Mouse (Mus musculus) midbrain, embryonic 12.5 days (tissue): ENCODE data around the gene Emb. TPM values are rescaled to one million over a fixed set of nuclear protein-coding genes. Genes with fewer than 3 reads are reported as not detected.

ENCODE experiments used
- ATAC-seq: fragments of 200-750 bp; cut with Nextera tagmentation; 2 replicates; pipeline ENCODE4 v1.8.0; 2017; ENCODE audit warnings: low read depth, moderate TSS enrichment, moderate library complexity; ENCODE audit not compliant: low FRiP score
- H3K27ac ChIP-seq: fragments of 300-500 bp; sonication (generic); replicated peaks from 2 replicates; pipeline ENCODE4 v1.5.1; 2016; ENCODE audit warnings: mild to moderate bottlenecking
- H3K27me3 ChIP-seq: fragments of 300-500 bp; sonication (generic); 2 replicates; pipeline ENCODE4 v1.6.1; 2016; ENCODE audit warnings: mild to moderate bottlenecking
- H3K36me3 ChIP-seq: fragments of 300-500 bp; sonication (generic); 2 replicates; pipeline ENCODE4 v1.6.1; 2016
- H3K4me1 ChIP-seq: fragments of 300-500 bp; sonication (generic); 2 replicates; pipeline ENCODE4 v1.6.1; 2016
- H3K4me2 ChIP-seq: fragments of 300-500 bp; sonication (generic); replicated peaks from 2 replicates; pipeline ENCODE4 v1.6.1; 2016; ENCODE audit warnings: mild to moderate bottlenecking, moderate library complexity
- H3K4me3 ChIP-seq: fragments of 300-500 bp; sonication (generic); 2 replicates; pipeline ENCODE4 v1.5.1; 2016; ENCODE audit warnings: mild to moderate bottlenecking
- H3K9ac ChIP-seq: fragments of 300-500 bp; sonication (generic); replicated peaks from 2 replicates; pipeline ENCODE4 v1.6.1; 2016; ENCODE audit warnings: mild to moderate bottlenecking, moderate library complexity
- H3K9me3 ChIP-seq: fragments of 300-500 bp; sonication (generic); 2 replicates; pipeline ENCODE4 v1.6.1; 2016; ENCODE audit warnings: mild to moderate bottlenecking
- WGBS: fragments of 180-500 bp; shearing (Covaris S2); methylation state at CpG from one replicate; pipeline ENCODE4 v1.1.7; 2016; 5-methylcytosine and 5-hydroxymethylcytosine counted together
- polyA plus RNA-seq: library from polyadenylated mRNA; unstranded; fragments of >200 nt; fragmentation: Nextera tagmentation; extraction: Ambion mirVana; gene quantifications from 2 replicates; pipeline ENCODE4 v1.2.1, GENCODE M21; 2016

The Emb gene
- polyA plus RNA-seq, 1 experiment from 2014 or later: 23.4 TPM

GRCm38 (mm10) chr13:117223125-117223524, 14.8 kb downstream of the Emb start:
- H3K9me3 ChIP-seq: no peaks in the 10 kb centered on the region
- H3K27ac ChIP-seq: no peak overlapping the region
- no peak overlapping the region for H3K4me3 ChIP-seq
- H3K9ac ChIP-seq: no peak overlapping the region
- no peak for ATAC-seq
- no peak overlapping the region for H3K4me2 ChIP-seq
- H3K27me3 ChIP-seq: peaks cover 6% of the 10 kb centered on the region
- H3K4me1 ChIP-seq: peaks cover 19% of the 10 kb centered on the region
- 52% methylated on average over 5 of the region's 5 CpGs for WGBS
- H3K36me3 ChIP-seq: no peaks in the 10 kb centered on the region

DNA sequence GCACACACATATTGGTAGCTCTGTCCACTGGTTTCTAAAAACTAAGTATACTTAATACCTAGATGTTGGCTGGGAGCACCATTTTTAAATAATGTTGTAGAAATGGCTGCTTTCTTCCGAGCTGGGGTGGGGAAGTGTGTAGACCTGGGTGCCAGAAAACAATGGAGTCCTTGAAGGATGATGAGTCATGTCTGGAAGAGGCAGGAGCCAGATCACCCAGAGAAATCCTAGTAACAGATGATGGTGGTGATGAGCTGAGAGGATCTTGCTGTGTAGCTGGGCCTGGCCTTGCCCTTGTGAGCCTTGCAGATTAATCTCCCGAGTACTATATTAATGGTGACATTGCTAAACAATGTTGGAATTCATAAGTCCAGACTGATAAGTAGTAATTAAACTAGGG, 16.6 kb downstream of the Emb start:
- 85% methylated on average over 2 of the region's 2 CpGs for WGBS

GRCm38 (mm10) chr13:117225561-117225960, 17.2 kb downstream of the Emb start:
- WGBS: 84% methylated on average over 6 of the region's 6 CpGs
- Histone ChIP-seq H3K9me3 (no peaks in the 10 kb centered on the region), H3K4me1 (peaks cover 12% of the 10 kb centered on the region), H3K27ac (no peak overlapping the region), H3K27me3 (peaks cover 3% of the 10 kb centered on the region; the same call in 1 of the 2 replicates), H3K4me2 (no peak overlapping the region), H3K9ac (no peak overlapping the region), H3K36me3 (no peaks in the 10 kb centered on the region), H3K4me3 (no peak overlapping the region)
- no peak for ATAC-seq

More for the DNA sequence above, 16.6 kb downstream of the Emb start:
- Histone ChIP-seq H3K9me3 (no peaks in the 10 kb centered on the region), H3K36me3 (no peaks in the 10 kb centered on the region), H3K9ac (no peak overlapping the region), H3K27me3 (peaks cover 3% of the 10 kb centered on the region; the same call in 1 of the 2 replicates), H3K4me1 (peaks cover 17% of the 10 kb centered on the region), H3K4me2 (no peak overlapping the region), H3K27ac (no peak overlapping the region), H3K4me3 (no peak overlapping the region)
- no peak for ATAC-seq

GRCm38 (mm10) chr13:117230371-117231110, 22.2 kb downstream of the Emb start:
- 86% methylated on average over 6 of the region's 6 CpGs for WGBS
- H3K9me3 ChIP-seq: no peaks in the 10 kb centered on the region
- H3K36me3 ChIP-seq: no peaks in the 10 kb centered on the region
- no peak overlapping the region for H3K27ac ChIP-seq
- H3K4me3 ChIP-seq: no peak overlapping the region
- no peaks in the 10 kb centered on the region for H3K27me3 ChIP-seq
- no peak overlapping the region for H3K4me2 ChIP-seq
- H3K9ac ChIP-seq: no peak overlapping the region
- peaks cover 3% of the 10 kb centered on the region for H3K4me1 ChIP-seq
- no peak for ATAC-seq

DNA sequence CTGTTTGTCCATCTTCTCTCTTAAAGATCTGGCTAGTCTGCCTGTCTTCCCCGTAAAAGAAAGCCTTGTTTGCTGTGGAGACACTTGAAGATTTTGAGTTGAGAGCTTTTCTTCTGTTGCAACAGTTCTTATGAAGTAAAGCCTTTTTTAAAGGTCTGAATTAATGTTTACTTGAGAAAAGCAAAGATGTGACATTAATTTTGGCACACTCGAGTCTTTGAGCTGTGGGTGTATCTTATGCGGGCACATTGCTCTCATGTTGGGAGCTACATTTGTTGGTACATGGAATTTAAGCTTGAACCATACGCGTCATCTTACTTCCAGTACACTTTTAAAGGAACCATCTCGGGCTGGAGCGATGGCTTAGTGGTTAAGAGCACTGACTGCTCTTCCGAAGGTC, 25.5 kb downstream of the Emb start:
- no peak overlapping the region for H3K4me3 ChIP-seq
- H3K4me1 ChIP-seq: peaks cover 14% of the 10 kb centered on the region
- no peak for ATAC-seq
- H3K27me3 ChIP-seq: no peaks in the 10 kb centered on the region
- H3K9me3 ChIP-seq: no peaks in the 10 kb centered on the region
- H3K4me2 ChIP-seq: no peak overlapping the region
- H3K36me3 ChIP-seq: no peaks in the 10 kb centered on the region
- no peak overlapping the region for H3K9ac ChIP-seq
- H3K27ac ChIP-seq: no peak overlapping the region
- 91% methylated on average over 8 of the region's 8 CpGs for WGBS

- Histone ChIP-seq H3K9ac (no peak overlapping the region), H3K4me1 (peaks cover 14% of the 10 kb centered on the region), H3K27ac (no peak overlapping the region), H3K36me3 (no peaks in the 10 kb centered on the region), H3K4me3 (no peak overlapping the region), H3K9me3 (no peaks in the 10 kb centered on the region), H3K4me2 (no peak overlapping the region), H3K27me3 (no peaks in the 10 kb centered on the region)
- ATAC-seq: no peak
- 78% methylated on average over 7 of the region's 7 CpGs for WGBS
Observed at GRCm38 (mm10) chr13:117234486-117234885, 26.1 kb downstream of the Emb start.

DNA sequence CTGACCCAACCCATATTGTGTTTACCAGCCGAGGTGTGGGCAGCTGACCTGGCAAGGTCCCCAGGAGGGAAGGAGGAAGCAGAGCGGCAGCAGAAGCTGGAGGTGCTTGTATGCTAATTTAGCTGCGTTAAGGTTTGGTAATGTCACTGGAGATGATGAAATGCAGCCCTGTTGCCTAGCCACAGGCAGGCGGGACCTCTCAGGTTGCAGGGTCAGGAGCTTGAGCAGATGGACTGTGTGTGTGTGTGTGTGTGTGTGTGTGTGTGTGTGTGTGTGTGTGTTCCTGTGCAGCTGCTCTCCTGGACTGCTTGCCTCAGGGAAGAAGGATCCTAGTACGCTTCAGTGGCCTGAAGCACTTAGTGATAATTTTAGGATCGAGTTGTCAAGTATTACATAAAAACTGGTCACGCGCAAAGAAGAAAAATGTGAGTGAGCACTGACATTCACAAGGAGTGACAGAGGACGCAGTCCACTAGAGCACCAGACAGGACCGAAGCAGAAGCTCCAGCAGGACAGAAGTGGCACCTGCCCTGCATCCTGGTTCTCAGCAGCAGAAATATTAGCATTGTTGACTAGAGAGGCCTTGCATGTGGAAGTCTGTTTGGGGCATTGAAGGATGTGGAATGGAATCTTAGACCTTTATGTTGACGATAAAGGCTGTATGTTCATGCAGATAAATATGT, 27.3 kb downstream of the Emb start:
- Histone ChIP-seq H3K9ac (no peak overlapping the region), H3K27me3 (no peaks in the 10 kb centered on the region), H3K4me2 (peak overlapping the region; percentile 12; the same call in 1 of the 2 replicates), H3K36me3 (no peaks in the 10 kb centered on the region), H3K27ac (peak overlapping the region; percentile 52; the same call in 1 of the 2 replicates), H3K4me1 (peaks cover 14% of the 10 kb centered on the region), H3K9me3 (no peaks in the 10 kb centered on the region), H3K4me3 (no peak overlapping the region)
- ATAC-seq: peak; percentile 86
- 56% methylated on average over 11 of the region's 11 CpGs for WGBS

DNA sequence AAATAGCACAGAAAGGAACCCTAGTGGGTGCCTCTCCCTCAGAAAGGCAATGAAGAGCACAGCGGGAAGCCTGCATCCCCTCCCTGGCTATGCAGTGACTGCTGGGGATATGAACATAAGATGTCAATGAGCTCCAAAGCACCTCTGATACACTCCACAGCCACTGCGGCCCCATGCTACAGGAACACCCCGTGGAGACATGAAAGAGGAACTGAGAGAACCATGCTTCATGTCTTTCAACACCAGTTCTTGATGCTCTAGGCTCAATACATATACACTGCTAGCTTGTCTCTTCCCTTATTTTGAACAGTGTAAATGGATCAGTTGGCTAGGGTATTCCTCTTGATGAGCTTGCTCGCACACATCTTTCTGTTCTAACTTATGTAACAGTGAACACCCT, 28.8 kb downstream of the Emb start:
- Histone ChIP-seq H3K4me3 (no peak overlapping the region), H3K27me3 (no peaks in the 10 kb centered on the region), H3K9me3 (no peaks in the 10 kb centered on the region), H3K27ac (no peak overlapping the region), H3K36me3 (no peaks in the 10 kb centered on the region), H3K4me2 (no peak overlapping the region), H3K4me1 (peaks cover 14% of the 10 kb centered on the region), H3K9ac (no peak overlapping the region)
- WGBS: 90% methylated on average over 4 of the region's 4 CpGs
- no peak for ATAC-seq

- no peak overlapping the region for H3K4me2 ChIP-seq
- no peaks in the 10 kb centered on the region for H3K36me3 ChIP-seq
- H3K9me3 ChIP-seq: no peaks in the 10 kb centered on the region
- no peak for ATAC-seq
- no peak overlapping the region for H3K9ac ChIP-seq
- H3K27ac ChIP-seq: no peak overlapping the region
- WGBS: 91% methylated on average over 3 of the region's 3 CpGs
- peaks cover under 1% of the 10 kb centered on the region; the same call in 1 of the 2 replicates for H3K4me1 ChIP-seq
- H3K4me3 ChIP-seq: no peak overlapping the region
- no peaks in the 10 kb centered on the region for H3K27me3 ChIP-seq
Observed at GRCm38 (mm10) chr13:117242063-117242462, 33.7 kb downstream of the Emb start.

- Histone ChIP-seq H3K4me3 (no peak overlapping the region), H3K9ac (no peak overlapping the region), H3K9me3 (no peaks in the 10 kb centered on the region), H3K27ac (no peak overlapping the region), H3K4me1 (no peaks in the 10 kb centered on the region), H3K36me3 (no peaks in the 10 kb centered on the region), H3K27me3 (no peaks in the 10 kb centered on the region), H3K4me2 (no peak overlapping the region)
- 92% methylated on average over 5 of the region's 5 CpGs for WGBS
- no peak for ATAC-seq
Observed at GRCm38 (mm10) chr13:117242621-117243020, 34.3 kb downstream of the Emb start.

DNA sequence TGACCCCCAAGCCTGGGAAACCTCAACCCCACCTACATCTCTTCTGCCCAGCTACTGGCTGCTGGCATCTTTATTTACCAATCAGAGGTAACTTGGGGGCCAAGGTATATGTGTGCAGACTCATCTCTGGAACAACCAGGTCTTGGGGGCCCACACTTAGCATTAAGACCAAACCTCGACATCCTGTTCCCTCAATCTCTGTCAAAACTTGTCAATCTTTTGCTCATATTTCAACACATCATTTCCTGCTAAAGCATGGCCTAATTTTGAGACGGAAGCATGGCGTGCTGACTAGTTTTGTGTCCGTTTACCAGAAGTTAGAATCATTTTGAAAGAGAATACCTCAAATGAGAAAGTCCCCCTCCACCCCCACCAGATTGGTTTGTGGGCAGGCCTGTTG, 52.4 kb downstream of the Emb start:
- no peaks in the 10 kb centered on the region for H3K27me3 ChIP-seq
- H3K36me3 ChIP-seq: no peaks in the 10 kb centered on the region
- H3K9me3 ChIP-seq: no peaks in the 10 kb centered on the region
- H3K4me1 ChIP-seq: no peaks in the 10 kb centered on the region
- WGBS: 91% methylated on average over 4 of the region's 4 CpGs
- no peak overlapping the region for H3K27ac ChIP-seq
- H3K4me2 ChIP-seq: no peak overlapping the region
- no peak overlapping the region for H3K4me3 ChIP-seq
- no peak for ATAC-seq
- H3K9ac ChIP-seq: no peak overlapping the region

DNA sequence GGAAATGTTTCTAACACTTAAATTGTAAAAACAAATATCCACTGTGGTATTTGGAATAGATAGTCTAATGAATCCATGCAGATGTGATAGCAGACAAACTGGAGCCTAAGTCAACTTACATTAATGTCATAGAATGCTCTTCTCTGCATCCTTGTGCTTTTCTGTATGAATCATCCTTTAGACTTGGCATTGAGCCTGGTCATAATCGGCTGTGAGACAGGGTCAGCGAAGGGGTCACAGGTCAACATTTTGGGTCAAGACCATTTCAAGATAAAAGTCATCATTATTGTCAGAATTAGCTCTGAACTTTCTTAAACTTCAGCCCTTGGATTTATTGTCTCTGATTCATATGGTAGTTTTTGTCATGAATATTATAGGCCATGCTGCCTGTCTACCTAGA, 57.8 kb downstream of the Emb start:
- no peak overlapping the region for H3K4me3 ChIP-seq
- ATAC-seq: no peak
- H3K4me1 ChIP-seq: no peaks in the 10 kb centered on the region
- H3K9me3 ChIP-seq: no peaks in the 10 kb centered on the region
- H3K27ac ChIP-seq: no peak overlapping the region
- 72% methylated on average over 2 of the region's 2 CpGs for WGBS
- H3K9ac ChIP-seq: no peak overlapping the region
- no peaks in the 10 kb centered on the region for H3K27me3 ChIP-seq
- no peak overlapping the region for H3K4me2 ChIP-seq
- H3K36me3 ChIP-seq: no peaks in the 10 kb centered on the region
